Mouse (Mus musculus): ENCODE measurements around the gene Per2.

The Per2 gene

GRCm38 (mm10) chr1:91380453-91381090, 78.6 kb downstream of the Per2 start:
- DNase-seq: peak; percentile 75

GRCm38 (mm10) chr1:91373414-91373835, 85.7 kb downstream of the Per2 start:
- no peak for DNase-seq

GRCm38 (mm10) chr1:91370055-91370454, 89.1 kb downstream of the Per2 start:
- no peak for DNase-seq

GRCm38 (mm10) chr1:91369408-91369807, 89.7 kb downstream of the Per2 start:
- DNase-seq: no peak

- no peak for DNase-seq
Observed at GRCm38 (mm10) chr1:91367295-91367694, 91.8 kb downstream of the Per2 start.

GRCm38 (mm10) chr1:91366215-91367108, 92.7 kb downstream of the Per2 start, which contains the start of gene Erfe:
Erfe (plus strand) TSS chr1:91366430.
- peak; percentile 76 for DNase-seq

Measured in kidney, postnatal 14 days (tissue).